10 mouse cellular contexts compared by ENCODE assay signal in the genomic region with DNA sequence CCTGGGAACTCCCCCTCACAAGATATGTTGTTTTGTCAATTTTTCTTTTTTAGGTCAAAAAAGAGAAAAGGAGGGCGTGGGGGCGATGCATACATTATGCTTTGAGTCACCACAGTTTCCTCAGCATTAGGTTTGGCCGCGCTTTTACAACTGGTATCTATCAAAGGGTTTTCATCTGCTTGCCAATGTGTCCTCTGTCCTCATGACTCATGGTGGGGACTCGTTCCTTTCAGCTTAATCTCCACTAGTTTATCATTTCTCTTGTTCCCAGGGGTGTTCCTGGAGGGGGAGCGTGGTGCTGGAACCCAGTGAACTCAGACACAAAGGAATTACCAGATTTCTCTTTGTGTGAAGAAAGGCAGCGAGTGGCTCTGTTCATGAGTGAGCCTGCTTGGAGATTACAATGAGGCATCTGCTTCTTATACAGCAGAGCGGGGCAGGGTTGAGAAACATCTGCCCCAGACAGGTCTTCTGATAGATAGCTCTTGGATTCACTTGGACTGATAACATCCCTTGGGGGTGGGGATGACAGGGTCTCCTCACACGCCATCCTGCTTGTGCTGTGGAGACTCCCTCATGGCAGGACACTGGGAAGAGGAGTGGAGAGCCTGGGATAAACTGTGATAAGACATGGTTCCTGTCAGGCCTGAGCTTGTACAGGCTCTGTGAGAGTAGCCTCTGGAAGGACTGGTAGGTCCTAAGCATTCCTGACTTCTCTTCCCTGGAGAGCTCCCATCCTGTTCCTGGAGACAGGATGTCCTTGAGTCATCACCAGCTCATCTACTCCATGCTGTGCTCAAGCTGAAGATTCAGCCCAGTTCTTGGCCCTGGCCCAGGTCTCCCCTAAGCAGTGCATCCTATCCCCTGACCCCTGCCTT.
DNase-seq lines count a peak whose midpoint lies in the region; ATAC-seq and TF ChIP-seq lines count a peak whose summit lies in the region.
"Had no signal": no experiment of that assay in that cellular context is flagged by ENCODE, and none has a peak within 500 bp of the region (broad histone marks: within the 10 kb centered on the region; RNA-seq: fewer than 3 reads in every experiment).

No protein-coding gene starts in this region.

- H3K27me3 ChIP-seq in lung, embryonic 14.5 days (ENCODE audit: insufficient read depth, low read length), result no peaks in the 10 kb centered on the region
- no peaks in the 10 kb centered on the region for H3K27me3 ChIP-seq in heart, embryonic 16.5 days (ENCODE audit: control insufficient read depth, insufficient read depth, low read length)
- H3K27me3 ChIP-seq in thymus, adult 2 months (ENCODE audit: control insufficient read depth, insufficient read depth, low read length), result no peaks in the 10 kb centered on the region
- H3K27me3 ChIP-seq: embryonic facial prominence, embryonic 12.5 days; hindbrain, embryonic 13.5 days had no signal

- peaks cover 18% of the 10 kb centered on the region for H3K36me3 ChIP-seq in lung, embryonic 14.5 days (ENCODE audit: insufficient read depth)
- no peaks in the 10 kb centered on the region for H3K36me3 ChIP-seq in heart, embryonic 16.5 days (ENCODE audit: control insufficient read depth, insufficient read depth)
- no peaks in the 10 kb centered on the region for H3K36me3 ChIP-seq in thymus, adult 2 months (ENCODE audit: control insufficient read depth, insufficient read depth, low read length)
- H3K36me3 ChIP-seq: embryonic facial prominence, embryonic 12.5 days; hindbrain, embryonic 13.5 days had no signal

- H3K4me2 ChIP-seq in lung, embryonic 14.5 days, result no peak overlapping the region
- no peak overlapping the region for H3K4me2 ChIP-seq in heart, embryonic 16.5 days (ENCODE audit: low read depth, low read length)
- H3K4me2 ChIP-seq: embryonic facial prominence, embryonic 12.5 days; hindbrain, embryonic 13.5 days had no signal

- no peak overlapping the region for H3K9ac ChIP-seq in lung, embryonic 14.5 days
- no peak overlapping the region for H3K9ac ChIP-seq in heart, embryonic 16.5 days (ENCODE audit: low read length)
- H3K9ac ChIP-seq: embryonic facial prominence, embryonic 12.5 days; hindbrain, embryonic 13.5 days had no signal

- TF ChIP-seq CTCF in lung, embryonic 14.5 days (IDR thresholded peaks at IDR 0.05; ENCODE audit: low read depth), result no peak
- TF ChIP-seq CTCF in thymus, adult 2 months (IDR thresholded peaks at IDR 0.05; ENCODE audit: borderline replicate concordance, control insufficient read depth, extremely low read depth, insufficient read depth, low read length, poor library complexity), result no peak

- WGBS in lung, embryonic 14.5 days, result 58% methylated on average over 9 of the region's 9 CpGs
- WGBS in heart, embryonic 16.5 days, result 40% methylated on average over 9 of the region's 9 CpGs
- 90% methylated on average over 9 of the region's 9 CpGs for WGBS in thymus, adult 2 months

- DNase-seq in lung, embryonic 14.5 days, result peak; percentile 33
- no peak for DNase-seq in lung, postnatal 25 days (ENCODE audit: low spot score)
- DNase-seq in embryo, embryonic 11 days, result peak; percentile 23
- peak; percentile 16 to 20 for DNase-seq in right cerebral cortex, postnatal 36 days (ENCODE audit: low spot score in 2 of 2)
- DNase-seq in thymus, adult 2 months, result no peak
- no peak for DNase-seq in cerebellum, adult 8-10 months
- no peak for DNase-seq in lung, adult 18-20 months

- H3K27ac ChIP-seq in lung, embryonic 14.5 days (ENCODE audit: low read depth), result peak overlapping the region; percentile 47; the same call in 1 of the 2 replicates
- H3K27ac ChIP-seq in heart, embryonic 16.5 days (ENCODE audit: low read length), result peak overlapping the region; percentile 65
- no peak overlapping the region for H3K27ac ChIP-seq in thymus, adult 2 months (ENCODE audit: control insufficient read depth, insufficient read depth, low read length)
- H3K27ac ChIP-seq: embryonic facial prominence, embryonic 12.5 days; hindbrain, embryonic 13.5 days had no signal

- H3K4me1 ChIP-seq in lung, embryonic 14.5 days (ENCODE audit: insufficient read depth), result no peaks in the 10 kb centered on the region
- H3K4me1 ChIP-seq in heart, embryonic 16.5 days (ENCODE audit: control insufficient read depth, insufficient read depth, low read length), result peaks cover 19% of the 10 kb centered on the region
- no peaks in the 10 kb centered on the region for H3K4me1 ChIP-seq in thymus, adult 2 months (replicated peaks; ENCODE audit: control insufficient read depth, insufficient read depth, low read length)
- H3K4me1 ChIP-seq: embryonic facial prominence, embryonic 12.5 days had no signal

- no peak for TF ChIP-seq POLR2A in thymus, adult 2 months (IDR thresholded peaks at IDR 0.05; ENCODE audit: control insufficient read depth, extremely low read depth, insufficient read depth, low read length, poor library complexity)

- ATAC-seq in lung, embryonic 14.5 days (ENCODE audit: insufficient read depth), result peak; percentile 78
- peak; percentile 86 for ATAC-seq in heart, embryonic 16.5 days (replicated peaks; ENCODE audit: extremely low read depth, insufficient read depth, low FRiP score)

- H3K9me3 ChIP-seq in lung, embryonic 14.5 days (ENCODE audit: low read depth, low read length), result no peaks in the 10 kb centered on the region
- peaks cover 7% of the 10 kb centered on the region; the same call in 1 of the 2 replicates for H3K9me3 ChIP-seq in heart, embryonic 16.5 days (replicated peaks; ENCODE audit: control insufficient read depth, low read length)
- H3K9me3 ChIP-seq: embryonic facial prominence, embryonic 12.5 days; hindbrain, embryonic 13.5 days had no signal

- no peak overlapping the region for H3K4me3 ChIP-seq in lung, embryonic 14.5 days (ENCODE audit: low read depth, low read length)
- no peak overlapping the region for H3K4me3 ChIP-seq in heart, embryonic 16.5 days (ENCODE audit: low read length)
- H3K4me3 ChIP-seq in thymus, adult 2 months (ENCODE audit: control insufficient read depth, insufficient read depth, low read length), result no peak overlapping the region
- H3K4me3 ChIP-seq: embryonic facial prominence, embryonic 12.5 days; hindbrain, embryonic 13.5 days had no signal

Comparison
In these comparisons a context has a peak if more than half of its experiments do, and no peak if none do; other contexts are left out.
1. DNase-seq: peak in lung, embryonic 14.5 days (single experiment), embryo, embryonic 11 days (single experiment) and right cerebral cortex, postnatal 36 days (2 of 2); none in lung, postnatal 25 days (single experiment), thymus, adult 2 months (single experiment), cerebellum, adult 8-10 months (single experiment) and lung, adult 18-20 months (0 of 2).